Mouse (Mus musculus): ENCODE results near the gene Thsd4. TPM values are rescaled to one million over a fixed set of nuclear protein-coding genes. Genes with fewer than 3 reads are reported as not detected.
"Not testable (repeated sequence)": the region's sequence is repeated elsewhere in the genome, so short reads cannot be mapped to it uniquely, and the experiment has no call there.

Gene Thsd4
- polyA plus RNA-seq, 1 experiment = 5.9 TPM

DNA sequence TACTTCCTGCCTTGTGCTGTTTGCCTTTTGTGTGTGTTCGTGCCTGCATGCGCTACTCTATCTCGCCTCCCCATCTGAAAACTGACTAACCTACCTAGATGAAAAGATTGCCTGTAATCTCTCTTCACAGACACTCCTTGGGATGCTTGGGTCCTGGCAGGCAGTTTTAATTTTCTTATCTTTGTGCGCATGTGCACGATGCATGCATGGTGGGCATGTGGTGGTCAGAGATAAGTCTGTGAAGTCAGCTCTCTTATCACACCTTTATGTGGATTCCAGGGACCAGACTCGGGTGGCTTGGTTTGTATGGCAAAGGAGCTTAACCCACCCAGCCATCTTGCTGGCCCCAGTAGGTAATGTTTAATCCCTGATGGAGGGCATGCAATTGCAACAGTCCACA, 242.3 kb downstream of the Thsd4 start:
- no peaks in the 10 kb centered on the region for H3K36me3 ChIP-seq (ENCODE audit: control insufficient read depth, insufficient read depth, low read length)
- no peak for TF ChIP-seq CTCF (conservative IDR thresholded peaks at IDR 0.05; ENCODE audit: insufficient read depth, insufficient read length, low read depth, low read length)
- no peak for TF ChIP-seq POLR2A (IDR thresholded peaks at IDR 0.05; ENCODE audit: low read depth, low read length)
- no peak overlapping the region for H3K4me3 ChIP-seq (ENCODE audit: insufficient read depth, low read depth, low read length)
- no peaks in the 10 kb centered on the region for H3K27me3 ChIP-seq (replicated peaks; ENCODE audit: control insufficient read depth, insufficient read depth, low read length)
- H3K27ac ChIP-seq (ENCODE audit: insufficient read depth, low read depth, low read length) = no peak overlapping the region
- no peak for DNase-seq
- 71% methylated on average over 6 of the region's 6 CpGs for WGBS
- 0 out of 2 replicates have a peak, but pooled peaks cover 3% of the 10 kb centered on the region for H3K4me1 ChIP-seq (ENCODE audit: control insufficient read depth, insufficient read depth, low read length)

DNA sequence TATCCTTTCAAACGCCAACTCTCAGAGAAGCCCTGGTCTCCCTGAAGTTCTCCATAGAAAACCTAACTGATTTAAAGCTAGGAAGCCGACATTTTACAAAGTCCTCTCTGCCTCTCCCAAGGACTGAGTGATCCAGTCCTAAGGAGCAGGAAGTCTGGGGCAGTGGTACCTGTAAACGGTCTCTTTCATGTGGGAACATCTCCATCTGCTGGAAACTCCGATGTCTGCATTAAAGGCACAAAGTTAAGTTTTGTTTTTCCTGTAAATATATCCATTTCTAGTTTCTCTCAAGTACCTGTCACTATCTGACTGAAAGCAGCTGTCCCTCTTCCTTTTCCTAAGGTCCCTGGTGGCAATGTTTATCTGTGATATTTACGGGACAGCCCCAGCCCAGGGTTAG, 245.5 kb downstream of the Thsd4 start:
- TF ChIP-seq CTCF (conservative IDR thresholded peaks at IDR 0.05; ENCODE audit: insufficient read depth, insufficient read length, low read depth, low read length) = no peak; the same call in 1 of the 2 replicates
- TF ChIP-seq POLR2A (IDR thresholded peaks at IDR 0.05; ENCODE audit: low read depth, low read length) = no peak
- Histone ChIP-seq H3K4me3 (ENCODE audit: insufficient read depth, low read depth, low read length) (no peak overlapping the region), H3K27ac (ENCODE audit: insufficient read depth, low read depth, low read length) (no peak overlapping the region), H3K36me3 (ENCODE audit: control insufficient read depth, insufficient read depth, low read length) (no peaks in the 10 kb centered on the region), H3K27me3 (replicated peaks; ENCODE audit: control insufficient read depth, insufficient read depth, low read length) (no peaks in the 10 kb centered on the region), H3K4me1 (ENCODE audit: control insufficient read depth, insufficient read depth, low read length) (0 out of 2 replicates have a peak, but pooled peaks cover 3% of the 10 kb centered on the region)
- 43% methylated on average over 5 of the region's 5 CpGs for WGBS
- peak; percentile 65 for DNase-seq

DNA sequence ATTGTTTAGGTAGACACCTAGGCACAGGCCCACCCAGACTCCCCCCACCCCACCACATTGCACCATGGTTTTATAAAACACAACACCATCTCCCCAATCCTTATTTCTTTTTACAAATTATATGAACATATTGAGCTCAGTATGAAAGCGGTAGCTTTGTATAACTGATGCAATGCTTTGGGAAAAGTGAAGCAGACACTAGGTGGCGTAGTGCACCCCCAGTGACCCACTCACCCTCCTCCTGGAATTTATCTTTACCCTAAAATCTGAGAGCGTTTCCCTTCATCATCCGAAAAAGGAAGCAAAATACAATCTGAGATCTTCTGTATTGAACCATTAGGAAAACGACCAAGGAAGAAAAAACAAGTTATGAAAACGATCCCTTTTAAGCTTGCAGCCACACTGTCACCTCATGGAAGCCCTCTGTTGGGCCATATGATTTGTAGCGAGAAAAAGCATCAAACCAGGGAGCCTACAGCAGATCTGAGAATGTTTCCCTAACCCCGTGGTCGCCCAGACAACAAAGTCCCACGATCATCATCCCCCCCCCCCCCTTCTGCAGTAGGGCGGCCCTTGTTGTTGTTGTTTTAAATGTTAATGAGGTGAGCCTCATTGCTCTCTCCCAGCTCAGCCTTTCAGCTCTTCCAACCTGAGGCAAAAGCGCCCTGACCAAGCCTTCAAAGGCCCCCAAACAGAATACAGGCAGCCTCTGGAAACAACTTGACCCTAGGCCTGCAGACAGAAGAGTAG, 246.3 kb downstream of the Thsd4 start:
- TF ChIP-seq POLR2A (IDR thresholded peaks at IDR 0.05; ENCODE audit: low read depth, low read length) = no peak
- TF ChIP-seq CTCF (conservative IDR thresholded peaks at IDR 0.05; ENCODE audit: insufficient read depth, insufficient read length, low read depth, low read length) = peak; percentile 54
- Histone ChIP-seq H3K27ac (ENCODE audit: insufficient read depth, low read depth, low read length) (no peak overlapping the region), H3K27me3 (replicated peaks; ENCODE audit: control insufficient read depth, insufficient read depth, low read length) (no peaks in the 10 kb centered on the region), H3K4me1 (ENCODE audit: control insufficient read depth, insufficient read depth, low read length) (no peaks in the 10 kb centered on the region), H3K36me3 (ENCODE audit: control insufficient read depth, insufficient read depth, low read length) (no peaks in the 10 kb centered on the region), H3K4me3 (ENCODE audit: insufficient read depth, low read depth, low read length) (no peak overlapping the region)
- 43% methylated on average over 12 of the region's 12 CpGs for WGBS
- DNase-seq = peak; percentile 17

DNA sequence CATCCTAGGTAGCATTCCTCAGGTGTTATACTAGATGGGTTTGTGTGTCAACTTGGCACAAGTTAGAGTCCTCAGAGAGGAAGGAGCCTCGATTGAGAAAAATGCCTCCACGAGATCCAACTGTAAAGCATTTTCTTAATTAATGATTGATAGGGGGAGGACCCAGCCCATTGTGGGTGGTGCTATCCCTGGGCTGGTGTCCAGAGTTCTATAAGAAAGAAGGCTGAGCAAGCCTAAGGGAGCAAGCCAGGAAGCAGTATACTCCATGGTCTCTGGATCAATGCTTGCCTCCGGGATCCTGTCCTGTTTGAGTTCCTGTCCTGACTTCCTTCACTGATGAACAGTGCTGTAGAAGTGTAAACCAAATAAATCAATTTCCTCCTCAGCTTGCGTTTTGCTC, 247.3 kb downstream of the Thsd4 start:
- no peaks in the 10 kb centered on the region for H3K4me1 ChIP-seq (ENCODE audit: control insufficient read depth, insufficient read depth, low read length)
- no peaks in the 10 kb centered on the region for H3K27me3 ChIP-seq (replicated peaks; ENCODE audit: control insufficient read depth, insufficient read depth, low read length)
- TF ChIP-seq POLR2A (IDR thresholded peaks at IDR 0.05; ENCODE audit: low read depth, low read length) (no peak), CTCF (conservative IDR thresholded peaks at IDR 0.05; ENCODE audit: insufficient read depth, insufficient read length, low read depth, low read length) (no peak)
- no peak overlapping the region for H3K27ac ChIP-seq (ENCODE audit: insufficient read depth, low read depth, low read length)
- 43% methylated on average over 4 of the region's 4 CpGs for WGBS
- no peak overlapping the region for H3K4me3 ChIP-seq (ENCODE audit: insufficient read depth, low read depth, low read length)
- DNase-seq = peak; percentile 41
- no peaks in the 10 kb centered on the region for H3K36me3 ChIP-seq (ENCODE audit: control insufficient read depth, insufficient read depth, low read length)

DNA sequence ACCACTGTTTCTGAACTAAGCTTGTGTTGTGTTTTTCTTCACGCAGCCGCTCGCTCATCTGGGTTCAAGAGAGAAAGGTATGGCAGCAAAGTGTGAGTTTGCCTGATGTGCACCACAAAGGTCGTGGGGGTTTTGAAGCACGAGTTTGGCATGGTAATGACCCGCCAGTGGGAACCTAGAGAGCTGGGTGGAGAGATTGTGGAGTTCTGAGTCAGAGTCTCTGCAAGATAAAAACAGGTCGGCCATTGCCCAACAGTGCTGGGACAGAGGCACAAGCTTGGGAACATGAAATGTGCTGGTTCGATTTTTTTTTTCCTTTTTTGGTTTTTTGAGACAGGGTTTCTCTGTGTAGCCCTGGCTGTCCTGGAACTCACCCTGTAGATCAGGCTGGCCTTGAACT, 249.5 kb downstream of the Thsd4 start:
- not testable (repeated sequence) for H3K36me3 ChIP-seq (ENCODE audit: control insufficient read depth, insufficient read depth, low read length); H3K4me1 ChIP-seq (ENCODE audit: control insufficient read depth, insufficient read depth, low read length); H3K4me3 ChIP-seq (ENCODE audit: insufficient read depth, low read depth, low read length); H3K27ac ChIP-seq (ENCODE audit: insufficient read depth, low read depth, low read length); DNase-seq; H3K27me3 ChIP-seq (replicated peaks; ENCODE audit: control insufficient read depth, insufficient read depth, low read length)
- WGBS = 87% methylated on average over 8 of the region's 8 CpGs

DNA sequence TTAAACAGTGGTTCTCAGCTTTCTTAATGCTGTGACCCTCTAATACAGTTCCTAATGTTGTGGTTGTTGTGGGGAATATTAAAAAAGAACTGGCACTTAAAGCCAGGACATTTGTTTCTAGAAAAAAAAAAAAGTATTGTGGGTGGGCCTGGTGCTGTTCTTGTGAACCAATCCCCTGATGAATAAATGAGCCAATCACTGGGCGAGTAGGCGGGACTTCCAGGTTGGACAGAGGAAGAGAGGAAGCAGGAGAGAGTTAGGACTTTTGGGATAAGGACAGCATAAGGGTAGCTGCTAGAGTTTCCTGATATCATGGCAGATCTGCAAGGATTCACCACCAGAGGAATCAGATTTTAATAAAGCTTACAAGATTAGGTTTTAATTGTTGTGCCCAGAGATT, 249.9 kb downstream of the Thsd4 start:
- Histone ChIP-seq H3K4me3 (ENCODE audit: insufficient read depth, low read depth, low read length) (no peak overlapping the region), H3K4me1 (ENCODE audit: control insufficient read depth, insufficient read depth, low read length) (no peaks in the 10 kb centered on the region), H3K36me3 (ENCODE audit: control insufficient read depth, insufficient read depth, low read length) (no peaks in the 10 kb centered on the region), H3K27ac (ENCODE audit: insufficient read depth, low read depth, low read length) (no peak overlapping the region), H3K27me3 (replicated peaks; ENCODE audit: control insufficient read depth, insufficient read depth, low read length) (no peaks in the 10 kb centered on the region)
- DNase-seq = no peak
- WGBS = 93% methylated on average over 2 of the region's 2 CpGs
- TF ChIP-seq CTCF (conservative IDR thresholded peaks at IDR 0.05; ENCODE audit: insufficient read depth, insufficient read length, low read depth, low read length) = no peak
- no peak for TF ChIP-seq POLR2A (IDR thresholded peaks at IDR 0.05; ENCODE audit: low read depth, low read length)

DNA sequence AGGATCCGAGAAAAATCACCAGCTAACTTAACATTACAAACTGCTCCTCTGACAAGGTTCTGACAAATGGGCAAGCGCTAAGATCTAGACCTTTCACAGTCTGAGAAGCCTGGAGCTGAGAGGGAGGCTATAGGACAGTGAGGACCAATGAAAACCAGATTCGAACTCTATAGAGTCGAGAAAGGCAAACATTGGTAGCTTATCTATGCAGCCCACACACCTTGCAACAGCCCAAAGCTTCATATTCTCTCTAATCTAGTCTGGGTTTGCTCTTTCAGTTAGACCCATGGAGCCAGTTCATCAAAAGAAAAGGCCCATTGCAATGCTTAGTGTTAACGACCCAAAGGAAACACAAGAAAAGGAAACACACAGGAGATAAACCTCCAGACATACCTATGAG, 252.0 kb downstream of the Thsd4 start:
- TF ChIP-seq POLR2A (IDR thresholded peaks at IDR 0.05; ENCODE audit: low read depth, low read length) (no peak), CTCF (conservative IDR thresholded peaks at IDR 0.05; ENCODE audit: insufficient read depth, insufficient read length, low read depth, low read length) (no peak)
- no peak overlapping the region for H3K27ac ChIP-seq (ENCODE audit: insufficient read depth, low read depth, low read length)
- H3K36me3 ChIP-seq (ENCODE audit: control insufficient read depth, insufficient read depth, low read length) = no peaks in the 10 kb centered on the region
- DNase-seq = no peak
- no peaks in the 10 kb centered on the region for H3K27me3 ChIP-seq (replicated peaks; ENCODE audit: control insufficient read depth, insufficient read depth, low read length)
- no peak overlapping the region for H3K4me3 ChIP-seq (ENCODE audit: insufficient read depth, low read depth, low read length)
- H3K4me1 ChIP-seq (ENCODE audit: control insufficient read depth, insufficient read depth, low read length) = no peaks in the 10 kb centered on the region
- 89% methylated on average over 5 of the region's 5 CpGs for WGBS
